Mouse (Mus musculus): ENCODE measurements at regions not wholly inside any gene's neighbourhood (a gene's known extent, or its start where the extent isn't known, plus 50 kb on each side); places are given as distances from the start of the nearest gene placed in this dataset.

DNA sequence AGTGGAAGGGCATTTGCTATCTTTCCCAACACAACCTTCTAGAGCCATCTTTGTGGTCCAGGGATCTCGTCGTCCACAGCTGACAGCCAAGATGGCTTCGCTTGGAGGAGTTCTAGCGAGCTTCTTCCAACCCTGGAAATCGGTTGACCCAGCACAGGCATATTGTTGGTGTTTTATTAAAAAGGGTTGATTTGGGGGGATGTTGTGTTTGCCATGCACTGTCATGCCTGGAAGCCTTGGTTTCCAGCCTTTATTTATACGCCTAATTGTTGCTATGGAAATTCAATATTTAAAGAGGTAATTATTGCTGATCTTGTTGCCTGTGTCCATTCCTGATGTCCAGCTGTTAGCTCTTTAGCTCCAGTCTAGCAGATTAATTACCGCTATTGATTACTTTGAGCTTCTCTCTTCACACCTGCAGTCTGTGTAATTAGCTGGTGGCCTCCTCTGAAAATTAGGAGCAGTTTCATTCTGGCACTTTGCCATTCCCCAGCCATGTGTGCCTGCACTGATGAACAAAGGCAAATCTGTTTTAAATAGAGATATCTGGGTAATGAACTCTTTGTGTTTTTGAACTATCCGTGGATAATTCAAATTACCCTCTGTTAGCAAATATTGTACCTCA, 275.4 kb downstream of the Rnf144b start:
- DNase-seq (ENCODE audit: low spot score in 2 of 2), result no peak

GRCm38 (mm10) chr13:47398976-47399375, 276.5 kb downstream of the Rnf144b start:
- no peak for DNase-seq (ENCODE audit: low spot score in 2 of 2)

DNA sequence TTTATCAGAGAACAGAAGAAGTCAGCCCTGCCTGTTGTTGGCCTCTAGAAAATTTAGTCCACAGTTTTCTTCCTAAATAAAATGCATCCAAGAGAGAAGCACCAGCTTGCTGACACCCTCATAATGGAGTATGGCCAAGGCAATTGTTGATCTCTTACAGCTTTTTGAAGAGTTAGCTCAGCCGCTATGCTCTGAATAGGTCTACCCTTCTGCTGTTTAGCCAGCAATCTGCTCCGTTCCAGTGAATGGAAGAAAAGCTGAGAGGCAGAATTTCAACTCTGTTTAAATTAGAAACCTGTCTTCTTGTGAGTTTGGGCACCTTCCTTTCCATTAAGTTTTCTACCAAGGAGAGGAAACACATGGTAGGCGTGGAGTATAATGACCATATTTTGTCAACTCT, 290.8 kb downstream of the Rnf144b start:
- no peak for DNase-seq (ENCODE audit: low spot score in 2 of 2)

DNA sequence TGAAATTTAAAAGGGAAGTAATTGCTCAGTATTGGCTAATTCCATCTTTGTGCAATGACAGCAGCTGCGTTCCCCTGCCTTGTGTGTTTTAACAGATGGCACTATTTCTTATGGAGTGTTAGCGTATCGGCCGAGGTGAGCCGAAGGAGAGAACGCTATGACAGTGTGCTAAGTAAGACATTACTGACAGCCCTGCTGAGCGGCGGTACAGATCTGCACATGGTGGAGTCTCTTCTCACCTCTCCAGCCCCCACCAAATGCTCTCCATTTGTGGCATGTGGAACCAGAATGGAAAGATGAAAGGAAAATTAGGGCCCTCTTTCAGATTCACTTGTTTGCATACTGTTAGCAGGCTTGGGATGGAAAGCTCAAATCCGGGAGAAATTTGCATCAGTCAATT, 291.5 kb downstream of the Rnf144b start:
- DNase-seq (ENCODE audit: low spot score in 2 of 2), result no peak

DNA sequence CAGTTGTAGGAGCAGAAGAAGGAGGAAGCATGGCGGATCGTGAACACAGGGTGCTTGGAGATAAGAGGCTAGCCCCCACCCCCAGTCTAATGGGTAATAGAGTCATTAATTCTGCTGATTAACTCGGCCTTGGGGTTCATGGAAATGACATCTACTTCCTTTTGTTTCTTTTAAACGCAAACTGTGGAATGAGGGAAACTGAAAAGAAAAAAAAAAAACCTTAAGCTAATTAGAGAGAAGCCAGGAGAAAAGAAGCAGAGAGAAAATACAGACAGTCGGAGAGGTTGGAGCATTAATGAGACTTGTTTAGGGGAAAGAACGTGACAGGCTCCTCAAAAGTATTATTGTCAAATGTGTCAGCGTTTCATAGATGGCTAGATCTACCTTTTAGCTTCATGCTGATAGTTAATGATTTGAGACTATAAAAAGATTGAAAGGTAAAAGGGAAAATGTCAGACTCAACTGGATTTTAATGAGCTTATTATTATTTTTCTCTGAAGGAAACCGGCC, 307.5 kb downstream of the Rnf144b start:
- DNase-seq (ENCODE audit: low spot score in 2 of 2), result no peak

GRCm38 (mm10) chr13:47430409-47430808, 308.0 kb downstream of the Rnf144b start:
- DNase-seq (ENCODE audit: low spot score in 2 of 2), result no peak

GRCm38 (mm10) chr13:47435631-47436030, 313.2 kb downstream of the Rnf144b start:
- DNase-seq (ENCODE audit: low spot score in 2 of 2), result no peak

GRCm38 (mm10) chr13:47444876-47445275, 322.4 kb downstream of the Rnf144b start:
- DNase-seq (ENCODE audit: low spot score in 2 of 2), result no peak

- no peak for DNase-seq (ENCODE audit: low spot score in 2 of 2)
Measured at GRCm38 (mm10) chr13:47452186-47452760, 329.8 kb downstream of the Rnf144b start.

- DNase-seq (ENCODE audit: low spot score in 2 of 2), result no peak
Measured at GRCm38 (mm10) chr13:47462148-47462547, 339.7 kb downstream of the Rnf144b start.

- DNase-seq (ENCODE audit: low spot score in 2 of 2), result no peak
Measured at GRCm38 (mm10) chr13:47471543-47472213, 349.2 kb downstream of the Rnf144b start.

DNA sequence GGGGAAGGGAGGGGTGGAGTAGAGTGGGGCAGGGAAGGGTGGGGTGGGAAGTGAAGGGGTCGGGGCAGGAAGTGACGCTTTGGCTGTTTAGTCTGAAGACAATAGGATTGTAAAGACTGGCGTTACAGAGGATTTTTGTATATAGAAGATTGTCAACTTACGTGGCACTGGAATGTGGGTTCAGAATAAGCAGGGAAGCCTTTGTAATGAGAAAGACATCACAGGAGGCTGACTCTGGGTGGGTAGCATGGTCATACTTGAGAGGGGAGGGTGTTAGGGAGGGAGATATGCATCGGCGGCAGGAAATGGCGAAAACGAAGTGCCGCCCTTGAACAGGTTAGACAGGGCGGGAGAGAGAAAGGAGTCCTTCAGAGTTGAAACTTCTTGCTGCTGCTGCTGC, 357.7 kb downstream of the Rnf144b start:
- DNase-seq (ENCODE audit: low spot score in 2 of 2), result no peak

- DNase-seq (ENCODE audit: low spot score in 2 of 2), result no peak
Measured at GRCm38 (mm10) chr13:47484819-47485218, 362.4 kb downstream of the Rnf144b start.

DNA sequence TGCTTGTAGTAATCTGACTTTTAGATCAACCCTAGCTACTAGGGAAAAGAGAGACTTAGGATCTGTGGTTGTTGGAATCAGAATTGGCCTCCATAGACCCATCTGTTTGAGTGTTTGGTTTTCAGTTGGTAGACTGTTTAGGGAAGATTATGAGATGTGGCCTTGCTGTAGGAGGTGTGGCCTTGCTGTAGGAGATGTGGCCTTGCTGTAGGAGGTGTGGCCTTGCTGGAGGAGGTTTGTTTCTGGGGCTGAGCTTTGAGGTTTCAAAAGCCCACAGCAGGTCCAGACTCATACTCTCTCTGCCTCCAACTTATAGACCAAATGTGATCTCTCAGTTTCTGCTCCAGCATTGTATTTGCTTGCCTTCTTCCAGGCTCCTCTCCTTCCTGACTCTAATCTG, 363.7 kb downstream of the Rnf144b start:
- DNase-seq (ENCODE audit: low spot score in 2 of 2), result no peak

DNA sequence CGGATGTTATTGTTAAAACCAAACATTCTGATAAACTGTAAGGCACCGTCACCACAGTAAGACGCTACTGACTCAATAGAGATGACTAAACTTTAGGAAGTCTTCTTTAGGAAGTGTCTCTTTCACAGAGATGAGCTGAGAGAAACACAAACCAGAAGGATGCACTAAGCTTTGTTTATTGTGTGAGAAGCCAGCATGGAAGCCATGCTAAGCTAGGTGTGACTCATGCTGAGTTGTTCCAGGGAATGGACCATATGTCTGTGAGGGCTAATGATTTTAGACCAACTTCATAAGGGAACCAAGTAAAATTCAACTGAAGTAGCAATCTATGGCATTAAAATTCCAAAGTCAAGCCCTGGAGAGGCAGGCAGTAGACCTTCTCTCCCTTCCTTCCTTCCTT, 364.2 kb downstream of the Rnf144b start:
- no peak for DNase-seq (ENCODE audit: low spot score in 2 of 2)

DNA sequence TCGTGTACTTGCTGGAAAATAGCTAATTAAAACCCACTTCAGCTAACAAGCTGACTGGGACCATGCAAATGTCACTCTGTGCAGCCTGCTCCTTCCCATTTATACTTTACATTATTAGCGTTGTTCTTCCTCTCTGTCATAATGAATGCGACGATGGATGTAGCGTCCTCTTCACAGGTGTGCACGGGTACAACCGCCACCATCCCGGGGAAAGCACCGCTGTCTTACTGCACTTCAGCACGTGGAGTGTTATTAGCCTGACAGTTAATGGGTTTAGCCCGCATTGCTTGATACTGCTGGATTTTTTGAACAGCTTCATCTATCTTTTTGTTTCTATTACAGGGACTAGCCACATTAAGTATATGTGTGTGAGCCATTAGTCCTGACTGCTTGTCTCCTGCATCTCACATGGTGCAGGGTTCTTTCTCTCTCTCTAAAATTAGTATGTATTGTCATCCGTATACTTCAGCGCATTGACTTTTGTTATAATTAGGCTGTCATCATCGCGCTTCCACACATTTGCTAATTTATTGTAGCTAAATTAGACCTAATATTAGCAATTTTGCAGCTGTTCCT, 383.0 kb downstream of the Rnf144b start:
- no peak for DNase-seq (ENCODE audit: low spot score in 2 of 2)

DNA sequence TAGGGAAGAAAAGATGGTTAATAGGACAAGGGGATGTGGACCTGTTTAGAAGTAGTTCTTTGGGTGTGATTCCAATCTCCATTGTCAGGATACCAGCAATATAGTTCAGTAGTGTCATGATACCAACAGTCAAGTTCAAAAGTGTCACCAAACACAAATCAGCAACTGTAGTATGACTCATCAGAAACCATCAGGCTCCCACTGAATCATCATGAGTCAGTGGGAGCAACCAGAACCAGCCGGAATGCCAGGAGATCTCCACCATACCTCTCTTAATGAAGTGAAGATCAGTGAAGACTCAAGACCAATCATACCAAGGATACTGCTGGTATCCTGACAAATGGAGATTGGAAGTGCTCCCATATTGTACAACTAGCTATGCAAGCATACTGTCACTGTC, 410.5 kb downstream of the Rnf144b start:
- no peak for DNase-seq (ENCODE audit: low spot score in 2 of 2)

- no peak for DNase-seq (ENCODE audit: low spot score in 2 of 2)
Measured at GRCm38 (mm10) chr13:47537156-47537555, 414.7 kb downstream of the Rnf144b start.

DNA sequence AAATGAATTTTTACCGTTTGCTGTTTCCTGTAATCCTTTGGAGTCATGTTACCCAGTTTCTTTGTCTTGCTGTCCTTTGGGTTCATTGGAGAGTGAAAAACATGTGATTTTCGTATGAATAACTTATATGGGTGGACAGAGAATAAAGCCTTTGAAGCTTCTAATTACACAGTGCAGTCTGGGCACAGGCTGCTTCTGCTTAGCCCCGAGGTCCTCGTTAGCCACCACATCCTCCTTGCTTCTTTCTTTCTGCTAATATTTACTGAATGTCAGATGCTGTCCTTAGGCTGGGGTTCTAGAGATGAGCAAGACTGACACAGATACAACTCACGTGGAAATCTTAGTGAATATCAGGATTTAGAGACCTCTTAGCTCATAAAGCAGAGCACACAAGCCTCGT, 427.2 kb downstream of the Rnf144b start:
- DNase-seq (ENCODE audit: low spot score in 2 of 2), result no peak

GRCm38 (mm10) chr13:47552251-47552650, 429.8 kb downstream of the Rnf144b start:
- DNase-seq (ENCODE audit: low spot score in 2 of 2), result no peak

DNA sequence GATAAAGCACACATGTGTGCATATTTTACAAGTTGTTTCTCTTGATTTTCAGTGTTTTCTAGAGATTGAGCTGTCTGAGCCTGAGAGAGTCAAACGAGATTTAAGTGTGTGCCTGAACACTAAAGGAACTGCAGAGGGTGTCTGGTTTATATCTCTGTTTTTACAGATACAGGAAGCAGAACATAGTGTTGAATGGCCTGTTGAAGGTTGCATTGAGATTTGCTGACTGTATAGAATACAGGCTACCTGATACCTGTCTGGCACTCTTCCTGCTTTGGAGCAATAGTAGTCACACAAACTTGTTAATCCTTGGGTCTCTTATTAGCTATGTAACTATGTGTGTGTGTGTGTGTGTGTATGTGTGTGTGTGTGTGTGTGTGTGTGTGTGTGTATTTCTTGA, 431.7 kb downstream of the Rnf144b start:
- no peak for DNase-seq (ENCODE audit: low spot score in 2 of 2)
